In the genomic region with DNA sequence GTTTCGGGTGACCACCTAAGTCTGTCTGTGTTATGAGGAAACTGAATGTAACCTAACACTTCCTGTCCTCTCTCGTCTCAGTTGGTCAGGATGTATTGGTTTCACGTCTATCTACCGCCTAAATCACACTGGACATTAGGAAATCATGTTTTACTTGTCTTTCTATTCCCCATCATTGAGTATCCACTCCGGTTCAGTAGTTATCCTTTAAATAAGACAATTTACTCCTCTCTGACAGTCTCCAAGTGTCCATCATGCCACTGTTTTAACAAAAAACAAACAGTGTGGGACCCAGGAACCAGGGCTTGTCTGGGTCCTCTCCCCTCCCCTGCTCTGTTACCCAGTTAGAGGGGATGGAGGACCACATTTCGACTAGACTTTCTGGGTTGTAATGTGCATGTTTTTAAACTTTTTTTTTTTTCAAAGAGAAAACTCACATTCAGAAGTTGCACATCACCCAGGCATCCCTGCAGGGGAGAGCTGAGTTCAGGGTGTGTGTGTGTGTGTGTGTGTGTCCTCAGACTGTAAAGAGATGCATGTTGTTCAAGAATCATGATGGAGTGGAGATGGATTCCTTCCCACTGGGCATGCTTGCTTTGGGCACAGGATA, we compare ENCODE assay signal across 24 mouse cellular contexts.
DNase-seq lines count a peak whose midpoint lies in the region; ATAC-seq lines count a peak whose summit lies in the region.
"Had no signal": no experiment of that assay in that cellular context is flagged by ENCODE, and none has a peak within 500 bp of the region (broad histone marks: within the 10 kb centered on the region; RNA-seq: fewer than 3 reads in every experiment).

No protein-coding gene starts in this region.

- DNase-seq in kidney, adult 9 months, result no peak
- DNase-seq in 3T3-L1 (ENCODE audit: low read depth, low spot score), result peak; percentile 97
- DNase-seq in 416B (ENCODE audit: low read depth), result peak; percentile 86
- no peak for DNase-seq in thymus, postnatal 14 days
- DNase-seq: adrenal gland, adult 2 months; adrenal gland, postnatal 14 days; B cell, adult 2 months; cerebellum, adult 11 months; embryo, embryonic 11 days; gastrocnemius, postnatal 25 days had no signal

- H3K27me3 ChIP-seq in kidney, embryonic 15.5 days, result no peaks in the 10 kb centered on the region
- H3K27me3 ChIP-seq: CH12.LX; embryonic facial prominence, embryonic 13.5 days; forebrain, embryonic 15.5 days; intestine, embryonic 15.5 days; Patski had no signal

- no peak overlapping the region for H3K4me3 ChIP-seq in kidney, embryonic 15.5 days (replicated peaks)
- H3K4me3 ChIP-seq: embryonic facial prominence, embryonic 10.5 days; embryonic facial prominence, embryonic 13.5 days; forebrain, embryonic 10.5 days; forebrain, embryonic 15.5 days; hindbrain, embryonic 10.5 days; hindbrain, embryonic 13.5 days; intestine, embryonic 15.5 days had no signal

- no peak overlapping the region for H3K9ac ChIP-seq in kidney, embryonic 15.5 days
- H3K9ac ChIP-seq: embryonic facial prominence, embryonic 13.5 days; forebrain, embryonic 15.5 days; hindbrain, embryonic 13.5 days; intestine, embryonic 15.5 days had no signal

- 0 out of 2 replicates have a peak, but pooled peaks have one; percentile 40 for ATAC-seq in kidney, embryonic 15.5 days (replicated peaks; ENCODE audit: low FRiP score)
- no peak for ATAC-seq in erythroblast, adult 5-6 weeks (replicated peaks; ENCODE audit: low FRiP score, poor library complexity, severe bottlenecking)
- ATAC-seq: forebrain, embryonic 15.5 days; hindbrain, embryonic 16.5 days; intestine, embryonic 15.5 days; Patski had no signal

- no peaks in the 10 kb centered on the region for H3K36me3 ChIP-seq in kidney, embryonic 15.5 days
- H3K36me3 ChIP-seq: embryonic facial prominence, embryonic 10.5 days; embryonic facial prominence, embryonic 13.5 days; forebrain, embryonic 10.5 days; forebrain, embryonic 15.5 days; G1E; hindbrain, embryonic 10.5 days; hindbrain, embryonic 13.5 days; intestine, embryonic 15.5 days had no signal

- H3K9me3 ChIP-seq in kidney, embryonic 15.5 days (replicated peaks), result no peaks in the 10 kb centered on the region
- H3K9me3 ChIP-seq: forebrain, embryonic 15.5 days; G1E; intestine, embryonic 15.5 days had no signal

- WGBS in kidney, embryonic 15.5 days, result 25% methylated on average over 6 of the region's 6 CpGs

- H3K4me1 ChIP-seq in kidney, embryonic 15.5 days, result 0 out of 2 replicates have a peak, but pooled peaks cover 7% of the 10 kb centered on the region
- H3K4me1 ChIP-seq: intestine, embryonic 15.5 days had no signal

- H3K27ac ChIP-seq in kidney, embryonic 15.5 days, result no peak overlapping the region
- H3K27ac ChIP-seq: embryonic facial prominence, embryonic 10.5 days; embryonic facial prominence, embryonic 13.5 days; forebrain, embryonic 10.5 days; forebrain, embryonic 15.5 days; hindbrain, embryonic 10.5 days; hindbrain, embryonic 13.5 days; intestine, embryonic 15.5 days had no signal

- H3K4me2 ChIP-seq in kidney, embryonic 15.5 days, result no peak overlapping the region
- H3K4me2 ChIP-seq: embryonic facial prominence, embryonic 13.5 days; forebrain, embryonic 15.5 days; heart, embryonic 11.5 days; hindbrain, embryonic 13.5 days; intestine, embryonic 15.5 days had no signal

Comparison
In these comparisons a context has a peak if more than half of its experiments do, and no peak if none do; other contexts are left out.
1. DNase-seq: peak in 3T3-L1 (single experiment) and 416B (single experiment); none in kidney, adult 9 months (single experiment) and thymus, postnatal 14 days (single experiment).